Mouse (Mus musculus) adrenal gland, adult 2 months (tissue): ENCODE results near the gene Bysl. TPM values are rescaled to one million over a fixed set of nuclear protein-coding genes. Genes with fewer than 3 reads are reported as not detected.

Experiments used
- polyA plus RNA-seq: library from polyadenylated mRNA; depleted of rRNA; stranded (reverse); fragments of >200 nt; gene quantifications from 2 replicates; pipeline ENCODE4 v1.2.3, GENCODE M21; 2012; rRNA removed
- total RNA-seq, 2 experiments: library from RNA; stranded (reverse); gene quantifications; 2 replicates each; pipeline ENCODE4 v1.2.3; 2021

Bysl gene
- total and polyA plus RNA-seq, 3 experiments = 11.7 to 22.5 (median 17.6) TPM

Other genes starting within 250 kb of the Bysl start
- gene Mrps10, start 242.6 kb downstream of the Bysl start, total RNA-seq = 10 to 100 TPM; 40.8 to 50.0 TPM
- gene Mrps10, start 242.6 kb downstream of the Bysl start, polyA plus RNA-seq = 19.4 and 28.3 TPM in 2 replicates
- gene Guca1b, start 226.1 kb downstream of the Bysl start, total RNA-seq = 1 to 10 TPM in 1 of 2 experiments, under 1 TPM in 1; 0.38 to 3.2 TPM
- gene Guca1b, start 226.1 kb downstream of the Bysl start, polyA plus RNA-seq = 2.5 and 2.6 TPM in 2 replicates
- gene Guca1a, start 210.9 kb downstream of the Bysl start, total RNA-seq = 1 to 10 TPM; 1.6 to 3.0 TPM
- gene Guca1a, start 210.9 kb downstream of the Bysl start, polyA plus RNA-seq = 4.0 and 5.0 TPM in 2 replicates
- gene AI661453, start 174.9 kb downstream of the Bysl start, total RNA-seq = under 1 TPM; 0.92 to 0.97 TPM
- 0.36 and 0.73 TPM in 2 replicates for gene AI661453, start 174.9 kb downstream of the Bysl start, polyA plus RNA-seq
- not detected for gene 1700001C19Rik, start 174.1 kb downstream of the Bysl start, total RNA-seq
- 0.24 TPM in 1 of 2 replicates, not detected in the other for gene 1700001C19Rik, start 174.1 kb downstream of the Bysl start, polyA plus RNA-seq
- gene Taf8, start 109.2 kb downstream of the Bysl start, total RNA-seq = 10 to 100 TPM; 19.5 to 19.8 TPM
- 12.5 and 15.6 TPM in 2 replicates for gene Taf8, start 109.2 kb downstream of the Bysl start, polyA plus RNA-seq
- 100 to 1,000 TPM; 326 to 471 TPM for gene Ccnd3, start 106.4 kb downstream of the Bysl start, total RNA-seq
- 1,307 and 1,375 TPM in 2 replicates for gene Ccnd3, start 106.4 kb downstream of the Bysl start, polyA plus RNA-seq
- gene Med20, start 90 bp upstream of the Bysl start, total RNA-seq = 10 to 100 TPM; 32.9 to 40.6 TPM
- gene Med20, start 90 bp upstream of the Bysl start, polyA plus RNA-seq = 15.2 and 17.4 TPM in 2 replicates
- 1 to 10 TPM; 2.1 to 2.8 TPM for gene Gm20517, start 97 bp upstream of the Bysl start, total RNA-seq
- 1.8 and 3.1 TPM in 2 replicates for gene Gm20517, start 97 bp upstream of the Bysl start, polyA plus RNA-seq
- 1 to 10 TPM; 4.6 to 4.8 TPM for gene Usp49, start 19.2 kb upstream of the Bysl start, total RNA-seq
- 5.4 and 6.6 TPM in 2 replicates for gene Usp49, start 19.2 kb upstream of the Bysl start, polyA plus RNA-seq
- gene Tomm6, start 76.9 kb upstream of the Bysl start, total RNA-seq = 100 to 1,000 TPM; 223 to 242 TPM
- gene Tomm6, start 76.9 kb upstream of the Bysl start, polyA plus RNA-seq = 81.0 and 81.3 TPM in 2 replicates
- 1 to 10 TPM; 2.6 to 6.9 TPM for gene Frs3, start 77.5 kb upstream of the Bysl start, total RNA-seq
- gene Frs3, start 77.5 kb upstream of the Bysl start, polyA plus RNA-seq = 18.6 and 21.6 TPM in 2 replicates
- under 1 TPM; 0.43 to 0.86 TPM for gene Gm21981, start 83.0 kb upstream of the Bysl start, total RNA-seq
- gene Gm21981, start 83.0 kb upstream of the Bysl start, polyA plus RNA-seq = 0.44 and 1.1 TPM in 2 replicates
- 1 to 10 TPM; 3.5 to 3.7 TPM for gene Prickle4, start 83.2 kb upstream of the Bysl start, total RNA-seq
- 10.6 and 13.7 TPM in 2 replicates for gene Prickle4, start 83.2 kb upstream of the Bysl start, polyA plus RNA-seq
- gene Pgc, start 115.3 kb upstream of the Bysl start, total RNA-seq = not detected
- 1.6 and 27.4 TPM in 2 replicates for gene Pgc, start 115.3 kb upstream of the Bysl start, polyA plus RNA-seq
- gene Tfeb, start 125.5 kb upstream of the Bysl start, total RNA-seq = 10 to 100 TPM; 14.7 to 24.5 TPM
- 65.7 and 100.0 TPM in 2 replicates for gene Tfeb, start 125.5 kb upstream of the Bysl start, polyA plus RNA-seq
- 1 to 10 TPM; 1.2 to 2.1 TPM for gene Mdfi, start 223.2 kb upstream of the Bysl start, total RNA-seq
- gene Mdfi, start 223.2 kb upstream of the Bysl start, polyA plus RNA-seq = 15.8 and 24.2 TPM in 2 replicates